Mouse (Mus musculus) G1E (cell line): ENCODE data around the gene Pa2g4. TPM values are rescaled to one million over a fixed set of nuclear protein-coding genes. Genes with fewer than 3 reads are reported as not detected.

Experiments
- ATAC-seq: 2 replicates; pipeline ENCODE4 v1.8.0; 2016; ENCODE audit warnings: mild to moderate bottlenecking; ENCODE audit not compliant: insufficient number of reproducible peaks, poor library complexity, low FRiP score, severe bottlenecking; ENCODE audit errors: extremely low read depth
- DNase-seq: peaks from one replicate; pipeline ENCODE4 v3.0.0; 2012; ENCODE audit warnings: low spot score
- H3K27me3 ChIP-seq: 2 replicates; pipeline ENCODE4 v1.6.1; 2012; ENCODE audit warnings: mild to moderate bottlenecking, low read length, inconsistent platforms; ENCODE audit not compliant: insufficient read depth
- H3K36me3 ChIP-seq: replicated peaks from 2 replicates; pipeline ENCODE3; 2012; ENCODE audit warnings: mild to moderate bottlenecking, inconsistent platforms
- H3K4me1 ChIP-seq: 2 replicates; pipeline ENCODE4 v1.6.1; 2012; ENCODE audit warnings: low read depth, low read length, inconsistent platforms, mixed read lengths; ENCODE audit not compliant: insufficient read depth
- H3K4me3 ChIP-seq: 2 replicates; pipeline ENCODE4 v1.5.1; 2012; ENCODE audit warnings: low read depth, mild to moderate bottlenecking, inconsistent platforms, low read length, moderate library complexity, mixed read lengths
- H3K9me3 ChIP-seq: replicated peaks from 2 replicates; pipeline ENCODE4 v1.6.1; 2012; ENCODE audit warnings: inconsistent platforms
- CTCF ChIP-seq: IDR thresholded peaks from 2 replicates; pipeline ENCODE4 v1.5.1; 2012; ENCODE audit warnings: low read depth, low read length, inconsistent platforms, mixed read lengths
- GATA1 ChIP-seq: IDR thresholded peaks from 2 replicates; pipeline ENCODE4 v1.6.1; 2012; ENCODE audit warnings: borderline replicate concordance, low read length, inconsistent platforms, mixed read lengths
- GATA2 ChIP-seq: IDR thresholded peaks from 2 replicates; pipeline ENCODE4 v1.6.1; 2012; ENCODE audit warnings: low read depth, low read length, inconsistent platforms, borderline replicate concordance
- POLR2AphosphoS5 ChIP-seq: IDR thresholded peaks from 2 replicates; pipeline ENCODE4 v1.6.1; 2012; ENCODE audit warnings: low read depth, low read length, inconsistent platforms; ENCODE audit not compliant: insufficient replicate concordance
- TAL1 ChIP-seq: conservative IDR thresholded peaks from 2 replicates; pipeline ENCODE4 v1.6.1; 2012; ENCODE audit warnings: low read depth, low read length, inconsistent platforms, mixed read lengths
- polyA plus RNA-seq: library from polyadenylated mRNA; stranded (reverse); fragments of >175 nt; gene quantifications from 2 replicates; pipeline ENCODE4 v1.2.3, GENCODE M21; 2012
- total RNA-seq, 2 experiments: library from RNA; stranded (forward) in 1 of 2; stranded (reverse) in 1 of 2; fragments of 200-1000 nt in 1 of 2; fragments of >200 nt in 1 of 2; fragmentation: Nextera tagmentation in 1 of 2; gene quantifications; 2 replicates each; pipeline ENCODE4 v1.2.3; 2014 to 2017

The Pa2g4 gene
- total and polyA plus RNA-seq, 3 experiments, result 245 to 692 (median 659) TPM

DNA sequence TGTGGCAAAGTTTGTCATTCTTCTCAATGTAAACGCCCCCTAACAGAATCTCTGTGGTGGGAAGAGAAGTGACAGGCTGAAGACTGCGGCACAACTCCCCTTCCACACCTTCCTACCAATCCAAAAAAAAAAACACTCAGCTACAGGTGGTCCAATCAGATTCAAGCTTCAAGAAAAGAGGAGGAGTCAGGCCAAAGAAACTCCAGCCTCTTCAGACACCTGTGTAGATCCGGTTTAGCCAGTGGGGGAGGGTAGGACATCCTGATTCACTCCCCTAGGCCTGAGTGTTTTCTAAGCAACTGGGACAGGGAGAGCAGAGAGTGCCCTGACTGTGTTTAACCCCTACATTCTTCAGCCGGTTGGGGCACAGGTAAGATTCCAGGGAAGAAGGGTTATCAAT lies 18.6 kb upstream of the Pa2g4 start:
- peaks cover 88% of the 10 kb centered on the region for H3K27me3 ChIP-seq
- peaks cover 29% of the 10 kb centered on the region for H3K4me1 ChIP-seq
- H3K9me3 ChIP-seq, result no peaks in the 10 kb centered on the region
- TF ChIP-seq GATA1, result no peak
- H3K4me3 ChIP-seq, result no peak overlapping the region
- ATAC-seq (no peak), DNase-seq (no peak)
- no peaks in the 10 kb centered on the region for H3K36me3 ChIP-seq

GRCm38 (mm10) chr10:128583644-128584043 lies 17.9 kb upstream of the Pa2g4 start:
- Histone ChIP-seq H3K4me3 (no peak overlapping the region), H3K4me1 (peaks cover 22% of the 10 kb centered on the region), H3K27me3 (peaks cover 87% of the 10 kb centered on the region), H3K36me3 (no peaks in the 10 kb centered on the region), H3K9me3 (no peaks in the 10 kb centered on the region)
- DNase-seq, result no peak
- no peak for TF ChIP-seq GATA1
- TF ChIP-seq CTCF, result no peak
- TF ChIP-seq GATA2, result no peak
- no peak for TF ChIP-seq TAL1
- TF ChIP-seq POLR2AphosphoS5, result no peak
- ATAC-seq, result no peak

GRCm38 (mm10) chr10:128579731-128580130 lies 13.9 kb upstream of the Pa2g4 start:
- ATAC-seq, result no peak
- no peak overlapping the region for H3K4me3 ChIP-seq
- peaks cover 70% of the 10 kb centered on the region for H3K27me3 ChIP-seq
- peaks cover 10% of the 10 kb centered on the region for H3K4me1 ChIP-seq
- H3K9me3 ChIP-seq, result no peaks in the 10 kb centered on the region
- no peaks in the 10 kb centered on the region for H3K36me3 ChIP-seq
- TF ChIP-seq GATA2, result no peak
- TF ChIP-seq GATA1, result no peak
- no peak for TF ChIP-seq TAL1
- no peak for TF ChIP-seq CTCF
- no peak for TF ChIP-seq POLR2AphosphoS5
- no peak for DNase-seq

GRCm38 (mm10) chr10:128579298-128579697 lies 13.5 kb upstream of the Pa2g4 start:
- no peak for TF ChIP-seq GATA2
- TF ChIP-seq POLR2AphosphoS5, result no peak
- TF ChIP-seq CTCF, result no peak
- TF ChIP-seq TAL1, result no peak
- TF ChIP-seq GATA1, result no peak
- no peak overlapping the region for H3K4me3 ChIP-seq
- ATAC-seq (no peak), DNase-seq (no peak)
- H3K27me3 ChIP-seq, result peaks cover 68% of the 10 kb centered on the region
- no peaks in the 10 kb centered on the region for H3K9me3 ChIP-seq
- peaks cover 10% of the 10 kb centered on the region for H3K4me1 ChIP-seq
- H3K36me3 ChIP-seq, result no peaks in the 10 kb centered on the region

GRCm38 (mm10) chr10:128578330-128578729 lies 12.5 kb upstream of the Pa2g4 start:
- H3K36me3 ChIP-seq, result no peaks in the 10 kb centered on the region
- no peaks in the 10 kb centered on the region for H3K9me3 ChIP-seq
- no peak for ATAC-seq
- no peak for DNase-seq
- H3K4me3 ChIP-seq, result no peak overlapping the region
- no peak for TF ChIP-seq CTCF
- no peak for TF ChIP-seq GATA1
- no peak for TF ChIP-seq POLR2AphosphoS5
- no peak for TF ChIP-seq TAL1
- TF ChIP-seq GATA2, result no peak
- H3K27me3 ChIP-seq, result peaks cover 68% of the 10 kb centered on the region
- 0 out of 2 replicates have a peak, but pooled peaks cover 2% of the 10 kb centered on the region for H3K4me1 ChIP-seq

DNA sequence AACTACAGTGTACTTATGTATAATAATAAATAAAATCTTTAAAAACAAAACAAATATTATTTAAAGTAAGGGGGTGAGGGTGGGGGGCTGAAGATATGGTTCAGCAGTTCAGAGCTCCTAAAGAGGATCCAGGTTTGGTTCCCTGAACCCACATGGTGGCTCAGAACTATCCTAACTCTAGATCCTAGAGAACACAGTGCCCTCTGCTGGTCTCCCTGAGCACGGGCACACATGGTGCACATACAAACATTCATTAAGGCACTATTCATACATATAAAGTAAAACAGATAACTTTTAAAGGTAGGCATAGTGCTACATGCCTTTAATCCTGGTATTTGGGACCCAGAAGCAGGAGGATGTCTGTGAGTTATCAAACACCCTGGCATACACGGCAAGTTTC lies 9.3 kb upstream of the Pa2g4 start:
- Histone ChIP-seq H3K4me3 (no peak overlapping the region), H3K36me3 (no peaks in the 10 kb centered on the region), H3K27me3 (peaks cover 73% of the 10 kb centered on the region), H3K9me3 (no peaks in the 10 kb centered on the region), H3K4me1 (no peaks in the 10 kb centered on the region)
- no peak for TF ChIP-seq TAL1
- no peak for TF ChIP-seq GATA2
- peak; percentile 51; the same call in 1 of the 2 replicates for TF ChIP-seq CTCF
- TF ChIP-seq GATA1, result no peak
- TF ChIP-seq POLR2AphosphoS5, result no peak
- DNase-seq (no peak), ATAC-seq (no peak; the same call in 1 of the 2 replicates)

- DNase-seq, result peak; percentile 57
- Histone ChIP-seq H3K4me1 (peaks cover 28% of the 10 kb centered on the region), H3K9me3 (no peaks in the 10 kb centered on the region), H3K4me3 (peak overlapping the region; percentile 98), H3K27me3 (peaks cover 15% of the 10 kb centered on the region), H3K36me3 (peaks cover 44% of the 10 kb centered on the region)
- no peak for ATAC-seq
- TF ChIP-seq TAL1 (no peak), POLR2AphosphoS5 (no peak), GATA2 (no peak), GATA1 (no peak), CTCF (no peak)
Measured at GRCm38 (mm10) chr10:128565206-128565787, 490 bp downstream of the Pa2g4 start.
